Comparison of ENCODE assay signal across 18 mouse cellular contexts in genomic region chr15:6520505-6521155, GRCm38 (mm10). TPM values are rescaled to one million over a fixed set of nuclear protein-coding genes. Genes with fewer than 3 reads are reported as not detected.
DNase-seq lines count a peak whose midpoint lies in the region; ATAC-seq and TF ChIP-seq lines count a peak whose summit lies in the region.
"Had no signal": no experiment of that assay in that cellular context is flagged by ENCODE, and none has a peak within 500 bp of the region (broad histone marks: within the 10 kb centered on the region; RNA-seq: fewer than 3 reads in every experiment).

No protein-coding gene starts in this region.

- no peaks in the 10 kb centered on the region for H3K9me3 ChIP-seq in erythroblast, embryonic 14.5 days (ENCODE audit: control insufficient read depth, low read length)
- no peaks in the 10 kb centered on the region for H3K9me3 ChIP-seq in liver, embryonic 14.5 days (ENCODE audit: control insufficient read depth, low read length)
- H3K9me3 ChIP-seq in midbrain, embryonic 13.5 days = no peaks in the 10 kb centered on the region
- H3K9me3 ChIP-seq: forebrain, embryonic 15.5 days; heart, embryonic 10.5 days; midbrain, embryonic 10.5 days had no signal

- no peaks in the 10 kb centered on the region for H3K27me3 ChIP-seq in erythroblast, embryonic 14.5 days (ENCODE audit: control insufficient read depth)
- H3K27me3 ChIP-seq in liver, embryonic 14.5 days (ENCODE audit: control insufficient read depth, insufficient read depth, low read length) = no peaks in the 10 kb centered on the region
- no peaks in the 10 kb centered on the region for H3K27me3 ChIP-seq in midbrain, embryonic 13.5 days
- H3K27me3 ChIP-seq: forebrain, embryonic 15.5 days had no signal

- no peaks in the 10 kb centered on the region for H3K36me3 ChIP-seq in erythroblast, embryonic 14.5 days (ENCODE audit: control insufficient read depth)
- H3K36me3 ChIP-seq in liver, embryonic 14.5 days (replicated peaks; ENCODE audit: control insufficient read depth, insufficient read depth, low read depth) = no peaks in the 10 kb centered on the region
- no peaks in the 10 kb centered on the region for H3K36me3 ChIP-seq in midbrain, embryonic 13.5 days
- H3K36me3 ChIP-seq: forebrain, embryonic 15.5 days; heart, embryonic 10.5 days; midbrain, embryonic 10.5 days had no signal

- H3K4me2 ChIP-seq in liver, embryonic 14.5 days (ENCODE audit: low read depth) = peak overlapping the region; percentile 61
- H3K4me2 ChIP-seq in midbrain, embryonic 13.5 days (replicated peaks) = no peak overlapping the region
- H3K4me2 ChIP-seq: forebrain, embryonic 15.5 days; hindbrain, embryonic 14.5 days had no signal

- peak; percentile 74 for DNase-seq in MEL-GATA-1-ER (ENCODE audit: extremely low read depth, low read depth)
- peak; percentile 52 to 57 (median 53) for DNase-seq in liver, embryonic 14.5 days (ENCODE audit: low read depth in 3 of 3, low spot score in 3 of 3)
- peak; percentile 47 for DNase-seq in yolk sac, embryonic 10.5 days (ENCODE audit: low spot score)
- DNase-seq in heart, postnatal 14 days = no peak
- no peak for DNase-seq in left cerebral cortex, adult 11 months (ENCODE audit: low spot score)
- DNase-seq: cerebellum, adult 9-10 months; gastrocnemius, postnatal 25 days; kidney, adult 11 months; layer of hippocampus, postnatal 36 days; left cerebral cortex, postnatal 4 days; lung, postnatal 10 days had no signal

- H3K9ac ChIP-seq in liver, embryonic 14.5 days (replicated peaks) = peak overlapping the region; percentile 23; the same call in 1 of the 2 replicates
- no peak overlapping the region for H3K9ac ChIP-seq in midbrain, embryonic 13.5 days (replicated peaks)
- H3K9ac ChIP-seq: forebrain, embryonic 15.5 days; hindbrain, embryonic 14.5 days had no signal

- peak; percentile 71 for ATAC-seq in liver, embryonic 14.5 days (ENCODE audit: insufficient read depth)
- ATAC-seq in midbrain, embryonic 13.5 days = no peak

- WGBS in liver, embryonic 14.5 days (ENCODE audit: insufficient replicate concordance) = 8% methylated on average over 10 of the region's 10 CpGs
- WGBS in midbrain, embryonic 13.5 days = 89% methylated on average over 10 of the region's 10 CpGs

- peak; percentile 78 for TF ChIP-seq EP300 in liver, embryonic 14.5 days (IDR thresholded peaks at IDR 0.05; ENCODE audit: low read depth)

- intact Hi-C loops in heart, postnatal 14 days (cut with DNase I) = no loop called here

- TF ChIP-seq CTCF in liver, embryonic 14.5 days (IDR thresholded peaks at IDR 0.05; ENCODE audit: low read depth) = no peak

- H3K4me3 ChIP-seq in erythroblast, embryonic 14.5 days (replicated peaks) = peak overlapping the region; percentile 36
- peak overlapping the region; percentile 8 to 29; a peak in 3 of 4 replicates for H3K4me3 ChIP-seq in liver, embryonic 14.5 days (ENCODE audit: insufficient read depth in 1 of 2, low read depth in 2 of 2, low read length in 2 of 2)
- no peak overlapping the region for H3K4me3 ChIP-seq in midbrain, embryonic 13.5 days (replicated peaks)
- H3K4me3 ChIP-seq: forebrain, embryonic 15.5 days; heart, embryonic 10.5 days; midbrain, embryonic 10.5 days had no signal

- H3K4me1 ChIP-seq in erythroblast, embryonic 14.5 days (ENCODE audit: control insufficient read depth) = peaks cover 44% of the 10 kb centered on the region
- peaks cover 30 to 37% of the 10 kb centered on the region in 2 experiments for H3K4me1 ChIP-seq in liver, embryonic 14.5 days (replicated peaks; ENCODE audit: control insufficient read depth in 2 of 2, insufficient read depth in 2 of 2, low read length in 1 of 2)
- no peaks in the 10 kb centered on the region for H3K4me1 ChIP-seq in midbrain, embryonic 13.5 days (replicated peaks)
- H3K4me1 ChIP-seq: forebrain, embryonic 15.5 days; heart, embryonic 10.5 days; midbrain, embryonic 10.5 days had no signal

- peak overlapping the region; percentile 54 for H3K27ac ChIP-seq in liver, embryonic 14.5 days
- no peak overlapping the region for H3K27ac ChIP-seq in midbrain, embryonic 13.5 days
- H3K27ac ChIP-seq: forebrain, embryonic 15.5 days; heart, embryonic 10.5 days; hindbrain, embryonic 14.5 days; midbrain, embryonic 10.5 days had no signal

RNA-seq across cellular contexts. Expression of gene Fyb, which starts 2.0 kb away (rescaled TPM):
- polyA plus RNA-seq in erythroblast, embryonic 14.5 days (2012) = 15.8 and 39.5 TPM in 2 replicates
- 3.5 and 8.3 TPM in 2 replicates for polyA plus RNA-seq in liver, embryonic 14.5 days (2012; rRNA removed)
- polyA plus RNA-seq in liver, embryonic 14.5 days (2014; fragmentation: Nextera tagmentation; extraction: Ambion mirVana) = 19.0 and 19.5 TPM in 2 replicates
- 10 to 100 TPM; 34.6 to 36.2 TPM for total RNA-seq in heart, postnatal 14 days (2021)
- polyA plus RNA-seq in midbrain, embryonic 13.5 days (2015; fragmentation: Nextera tagmentation; extraction: Ambion mirVana) = 2.7 and 4.1 TPM in 2 replicates
- total RNA-seq: ES-E14 had no signal

Comparison
In these comparisons a context has a peak if more than half of its experiments do, and no peak if none do; other contexts are left out.
1. DNase-seq: peak in MEL-GATA-1-ER (single experiment), liver, embryonic 14.5 days (3 of 3) and yolk sac, embryonic 10.5 days (single experiment); none in heart, postnatal 14 days (0 of 2) and left cerebral cortex, adult 11 months (single experiment).